Mouse (Mus musculus) CH12.LX (cell line): ENCODE measurements around the gene Max.

Experiments used
- BHLHE40 ChIP-seq: IDR thresholded peaks from 2 replicates; pipeline ENCODE4 v1.6.1; 2011; ENCODE audit warnings: mild to moderate bottlenecking, low read depth, low read length, improper control_type of control experiment
- CHD1 ChIP-seq: IDR thresholded peaks from 2 replicates; pipeline ENCODE4 v1.6.1; 2012; ENCODE audit warnings: low read depth, low read length, improper control_type of control experiment, inconsistent platforms
- CTCF ChIP-seq, 2 experiments: IDR thresholded peaks in 1 of 2; conservative IDR thresholded peaks in 1 of 2; 2 replicates each; pipeline ENCODE4 v1.5.1; 2011 to 2012; ENCODE audit warnings: low read depth in 2 of 2, low read length in 2 of 2, improper control_type of control experiment in 1 of 2, inconsistent platforms in 1 of 2, mild to moderate bottlenecking in 1 of 2, moderate library complexity in 1 of 2
- E2F4 ChIP-seq: IDR thresholded peaks from 2 replicates; pipeline ENCODE4 v1.6.1; 2011; ENCODE audit warnings: low read depth, low read length, improper control_type of control experiment; ENCODE audit not compliant: insufficient replicate concordance
- ETS1 ChIP-seq: conservative IDR thresholded peaks from 2 replicates; pipeline ENCODE4 v1.6.1; 2012; ENCODE audit warnings: low read depth, mild to moderate bottlenecking, inconsistent platforms, low read length, improper control_type of control experiment, moderate library complexity
- JUN ChIP-seq: IDR thresholded peaks from 2 replicates; pipeline ENCODE4 v1.6.1; 2011; ENCODE audit warnings: low read depth, mild to moderate bottlenecking, low read length, improper control_type of control experiment, moderate library complexity; ENCODE audit not compliant: insufficient read depth
- MXI1 ChIP-seq: IDR thresholded peaks from 2 replicates; pipeline ENCODE4 v1.6.1; 2011; ENCODE audit warnings: mild to moderate bottlenecking, low read depth, low read length, improper control_type of control experiment
- POLR2A ChIP-seq: IDR thresholded peaks from 2 replicates; pipeline ENCODE4 v1.6.1; 2011; ENCODE audit warnings: low read depth, mild to moderate bottlenecking, improper control_type of control experiment, low read length
- POLR2AphosphoS2 ChIP-seq: IDR thresholded peaks from 2 replicates; pipeline ENCODE4 v1.6.1; 2011; ENCODE audit warnings: low read depth, low read length, improper control_type of control experiment
- SIN3A ChIP-seq: IDR thresholded peaks from 2 replicates; pipeline ENCODE4 v1.6.1; 2012; ENCODE audit warnings: low read length, improper control_type of control experiment, inconsistent platforms
- SMC3 ChIP-seq: IDR thresholded peaks from 2 replicates; pipeline ENCODE4 v1.6.1; 2011; ENCODE audit warnings: low read depth, low read length, improper control_type of control experiment
- ZC3H11A ChIP-seq: IDR thresholded peaks from 2 replicates; pipeline ENCODE4 v1.6.1; 2012; ENCODE audit warnings: low read depth, mild to moderate bottlenecking, inconsistent platforms, low read length, improper control_type of control experiment
- ZMIZ1 ChIP-seq: IDR thresholded peaks from 2 replicates; pipeline ENCODE4 v1.6.1; 2012; ENCODE audit warnings: low read depth, mild to moderate bottlenecking, inconsistent platforms, low read length, improper control_type of control experiment

GRCm38 (mm10) chr12:76936211-76936610, 25.8 kb downstream of the Max start:
- no peak for TF ChIP-seq CTCF (conservative IDR thresholded peaks at IDR 0.05 in 1 of 2, IDR thresholded peaks at IDR 0.05 in 1 of 2; ENCODE audit: low read depth in 2 of 2, low read length in 2 of 2)
- TF ChIP-seq ZC3H11A: no peak
- no peak for TF ChIP-seq BHLHE40
- TF ChIP-seq MXI1: no peak
- no peak for TF ChIP-seq E2F4
- TF ChIP-seq POLR2AphosphoS2: no peak
- TF ChIP-seq SIN3A: no peak
- TF ChIP-seq SMC3: no peak
- no peak for TF ChIP-seq ZMIZ1
- no peak for TF ChIP-seq ETS1
- no peak for TF ChIP-seq POLR2A
- no peak for TF ChIP-seq CHD1
- TF ChIP-seq JUN: no peak
